ENCODE assay signal across 11 mouse cellular contexts in genomic region chr4:57847676-57848075, GRCm38 (mm10).
DNase-seq lines count a peak whose midpoint lies in the region; ATAC-seq and TF ChIP-seq lines count a peak whose summit lies in the region.
"Had no signal": no experiment of that assay in that cellular context is flagged by ENCODE, and none has a peak within 500 bp of the region (broad histone marks: within the 10 kb centered on the region; RNA-seq: fewer than 3 reads in every experiment).

No protein-coding gene starts in this region.

- no peaks in the 10 kb centered on the region for H3K36me3 ChIP-seq in kidney, adult 2 months (ENCODE audit: control insufficient read depth, insufficient read depth, low read length)
- peaks cover 27% of the 10 kb centered on the region for H3K36me3 ChIP-seq in embryonic facial prominence, embryonic 10.5 days (replicated peaks)
- peaks cover 20% of the 10 kb centered on the region for H3K36me3 ChIP-seq in heart, postnatal 0 days (replicated peaks; ENCODE audit: control insufficient read depth, insufficient read depth, low read length)
- H3K36me3 ChIP-seq in liver, embryonic 13.5 days = no peaks in the 10 kb centered on the region

- H3K4me3 ChIP-seq in kidney, adult 2 months (ENCODE audit: insufficient read depth, low read depth, low read length) = no peak overlapping the region
- peak overlapping the region; percentile 56 for H3K4me3 ChIP-seq in embryonic facial prominence, embryonic 10.5 days
- peak overlapping the region; percentile 64 for H3K4me3 ChIP-seq in heart, postnatal 0 days (ENCODE audit: low read depth, low read length)
- H3K4me3 ChIP-seq in liver, embryonic 13.5 days (replicated peaks) = no peak overlapping the region

- peak overlapping the region; percentile 81; the same call in 1 of the 2 replicates for H3K9ac ChIP-seq in heart, postnatal 0 days (replicated peaks; ENCODE audit: low read depth, low read length)
- H3K9ac ChIP-seq in liver, embryonic 13.5 days = no peak overlapping the region
- H3K9ac ChIP-seq: liver, embryonic 14.5 days had no signal

- H3K27ac ChIP-seq in kidney, adult 2 months (ENCODE audit: insufficient read depth, low read depth, low read length) = peak overlapping the region; percentile 92
- peak overlapping the region; percentile 88 for H3K27ac ChIP-seq in embryonic facial prominence, embryonic 10.5 days (replicated peaks)
- peak overlapping the region; percentile 96 for H3K27ac ChIP-seq in heart, postnatal 0 days (ENCODE audit: low read depth)
- H3K27ac ChIP-seq in liver, embryonic 13.5 days = peak overlapping the region; percentile 1; the same call in 1 of the 2 replicates
- H3K27ac ChIP-seq: liver, embryonic 14.5 days had no signal

- TF ChIP-seq POLR2A in kidney, adult 2 months (IDR thresholded peaks at IDR 0.05; ENCODE audit: low read depth, low read length) = no peak

- 58% methylated on average over 3 of the region's 3 CpGs for whole genome bisulfite sequencing in kidney, adult 2 months
- 83% methylated on average over 3 of the region's 3 CpGs for WGBS in embryonic facial prominence, embryonic 10.5 days
- 62% methylated on average over 3 of the region's 3 CpGs for WGBS in heart, postnatal 0 days
- 72% methylated on average over 3 of the region's 3 CpGs for WGBS in liver, embryonic 13.5 days (ENCODE audit: insufficient replicate concordance)

- no peak for ATAC-seq in heart, postnatal 0 days (ENCODE audit: insufficient read depth, low read depth)
- ATAC-seq in liver, embryonic 13.5 days (ENCODE audit: low read depth) = no peak

- no peaks in the 10 kb centered on the region for H3K27me3 ChIP-seq in kidney, adult 2 months (replicated peaks; ENCODE audit: control insufficient read depth, insufficient read depth, low read length)
- no peaks in the 10 kb centered on the region for H3K27me3 ChIP-seq in embryonic facial prominence, embryonic 10.5 days (replicated peaks; ENCODE audit: low read depth, poor library complexity, severe bottlenecking)
- no peaks in the 10 kb centered on the region for H3K27me3 ChIP-seq in heart, postnatal 0 days (ENCODE audit: control insufficient read depth, insufficient read depth, low read length)
- H3K27me3 ChIP-seq in liver, embryonic 13.5 days = no peaks in the 10 kb centered on the region

- no peak for DNase-seq in kidney, adult 2 months
- no peak for DNase-seq in kidney, adult 9 months
- no peak for DNase-seq in embryonic facial prominence, embryonic 10.5 days (ENCODE audit: low spot score)
- no peak for DNase-seq in heart, postnatal 0 days (ENCODE audit: low spot score)
- no peak for DNase-seq in liver, embryonic 13.5 days
- no peak for DNase-seq in adrenal gland, postnatal 36 days
- DNase-seq in T-cell, adult 2 months (ENCODE audit: low spot score) = no peak
- no peak for DNase-seq in right cerebral cortex, postnatal 25 days
- DNase-seq: retina, postnatal 1 day; thymus, adult 2 months had no signal

- H3K9me3 ChIP-seq in embryonic facial prominence, embryonic 10.5 days = no peaks in the 10 kb centered on the region
- no peaks in the 10 kb centered on the region for H3K9me3 ChIP-seq in heart, postnatal 0 days (replicated peaks; ENCODE audit: control insufficient read depth, low read length)
- no peaks in the 10 kb centered on the region for H3K9me3 ChIP-seq in liver, embryonic 13.5 days (replicated peaks)

- H3K4me2 ChIP-seq in heart, postnatal 0 days (ENCODE audit: low read depth, low read length) = peak overlapping the region; percentile 71
- no peak overlapping the region for H3K4me2 ChIP-seq in liver, embryonic 13.5 days

- peaks cover 7% of the 10 kb centered on the region; the same call in 1 of the 2 replicates for H3K4me1 ChIP-seq in kidney, adult 2 months (ENCODE audit: control insufficient read depth, insufficient read depth, low read length)
- peaks cover 65% of the 10 kb centered on the region for H3K4me1 ChIP-seq in embryonic facial prominence, embryonic 10.5 days
- peaks cover 39% of the 10 kb centered on the region for H3K4me1 ChIP-seq in heart, postnatal 0 days (ENCODE audit: control insufficient read depth, insufficient read depth)
- H3K4me1 ChIP-seq in liver, embryonic 13.5 days (replicated peaks) = peaks cover 7% of the 10 kb centered on the region; the same call in 1 of the 2 replicates

- no peak for TF ChIP-seq EP300 in heart, postnatal 0 days (IDR thresholded peaks at IDR 0.05; ENCODE audit: low read depth)

- no peak for TF ChIP-seq CTCF in kidney, adult 2 months (conservative IDR thresholded peaks at IDR 0.05; ENCODE audit: insufficient read depth, insufficient read length, low read depth, low read length)
- TF ChIP-seq CTCF in heart, postnatal 0 days (IDR thresholded peaks at IDR 0.05; ENCODE audit: low read depth) = no peak

Comparison
In these comparisons a context has a peak if more than half of its experiments do, and no peak if none do; other contexts are left out.
1. H3K27ac ChIP-seq: peak in every context shown above with its lines; median percentile 96 in heart, postnatal 0 days; 92 in kidney, adult 2 months; 88 in embryonic facial prominence, embryonic 10.5 days; 1 in liver, embryonic 13.5 days.
2. H3K4me3 ChIP-seq: peak in embryonic facial prominence, embryonic 10.5 days (single experiment) and heart, postnatal 0 days (single experiment); none in kidney, adult 2 months (single experiment) and liver, embryonic 13.5 days (single experiment).